Mouse (Mus musculus) heart, adult 2 months (tissue): ENCODE data around the gene Helb. TPM values are rescaled to one million over a fixed set of nuclear protein-coding genes. Genes with fewer than 3 reads are reported as not detected.
"Not testable (repeated sequence)": the region's sequence is repeated elsewhere in the genome, so short reads cannot be mapped to it uniquely, and the experiment has no call there.

Experiments used
- DNase-seq, 2 experiments: peaks; one replicate each; pipeline ENCODE4 v3.0.0; 2021
- H3K27ac ChIP-seq: fragments of 200-600 bp; 2 replicates; pipeline ENCODE4 v1.8.1; 2022
- H3K27me3 ChIP-seq: fragments of 200-500 bp; 2 replicates; pipeline ENCODE4 v1.6.1; 2012; ENCODE audit warnings: mild to moderate bottlenecking, low read length, inconsistent platforms, mixed read lengths; ENCODE audit not compliant: control insufficient read depth, insufficient read depth
- H3K36me3 ChIP-seq: fragments of 200-500 bp; 2 replicates; pipeline ENCODE4 v1.6.1; 2012; ENCODE audit warnings: low read length, inconsistent platforms; ENCODE audit not compliant: control insufficient read depth, insufficient read depth
- H3K4me1 ChIP-seq: fragments of 200-500 bp; 2 replicates; pipeline ENCODE4 v1.6.1; 2011; ENCODE audit warnings: low read length; ENCODE audit not compliant: control insufficient read depth, insufficient read depth
- H3K4me3 ChIP-seq: fragments of 200-600 bp; 2 replicates; pipeline ENCODE4 v1.8.1; 2022
- H3K79me2 ChIP-seq: fragments of 200-500 bp; replicated peaks from 2 replicates; pipeline ENCODE4 v1.6.1; 2012; ENCODE audit warnings: mild to moderate bottlenecking, inconsistent platforms, low read length, moderate library complexity, mixed read lengths; ENCODE audit not compliant: control insufficient read depth, insufficient read depth
- H3K9ac ChIP-seq: fragments of 200-500 bp; 2 replicates; pipeline ENCODE4 v1.6.1; 2012; ENCODE audit warnings: low read depth, mild to moderate bottlenecking, control low read depth, inconsistent platforms, low read length, mixed read lengths
- CTCF ChIP-seq: fragments of 200-600 bp; IDR thresholded peaks from 2 replicates; pipeline ENCODE4 v1.8.1; 2022; ENCODE audit warnings: antibody characterized with exemption, mild to moderate bottlenecking, moderate library complexity
- EP300 ChIP-seq: fragments of 200-500 bp; IDR thresholded peaks from 2 replicates; pipeline ENCODE4 v1.6.1; 2011; ENCODE audit warnings: low read depth, low read length, control low read depth; ENCODE audit not compliant: insufficient read depth
- POLR2A ChIP-seq: fragments of 200-500 bp; IDR thresholded peaks from 2 replicates; pipeline ENCODE4 v1.6.1; 2011; ENCODE audit warnings: mild to moderate bottlenecking, low read depth, low read length, control low read depth; ENCODE audit not compliant: insufficient read depth
- WGBS: fragments of 180-500 bp; shearing (Covaris S2); methylation state at CpG from one replicate; pipeline ENCODE4 v1.1.7; 2018; 5-methylcytosine and 5-hydroxymethylcytosine counted together
- intact Hi-C: fragments of 180-260 bp; cut with DNase I; formaldehyde crosslinking; loops from one replicate; pipeline ENCODE4 v1.15.1; 2025
- polyA plus RNA-seq: library from polyadenylated mRNA; depleted of rRNA; stranded (reverse); fragments of >200 nt; gene quantifications from 2 replicates; pipeline ENCODE4 v1.2.3, GENCODE M21; 2012
- total RNA-seq, 2 experiments: library from RNA; stranded (reverse); gene quantifications; 2 replicates each; pipeline ENCODE4 v1.2.3; 2021

Gene Helb
- total and polyA plus RNA-seq, 3 experiments, result 3.7 to 11.0 (median 7.7) TPM

DNA sequence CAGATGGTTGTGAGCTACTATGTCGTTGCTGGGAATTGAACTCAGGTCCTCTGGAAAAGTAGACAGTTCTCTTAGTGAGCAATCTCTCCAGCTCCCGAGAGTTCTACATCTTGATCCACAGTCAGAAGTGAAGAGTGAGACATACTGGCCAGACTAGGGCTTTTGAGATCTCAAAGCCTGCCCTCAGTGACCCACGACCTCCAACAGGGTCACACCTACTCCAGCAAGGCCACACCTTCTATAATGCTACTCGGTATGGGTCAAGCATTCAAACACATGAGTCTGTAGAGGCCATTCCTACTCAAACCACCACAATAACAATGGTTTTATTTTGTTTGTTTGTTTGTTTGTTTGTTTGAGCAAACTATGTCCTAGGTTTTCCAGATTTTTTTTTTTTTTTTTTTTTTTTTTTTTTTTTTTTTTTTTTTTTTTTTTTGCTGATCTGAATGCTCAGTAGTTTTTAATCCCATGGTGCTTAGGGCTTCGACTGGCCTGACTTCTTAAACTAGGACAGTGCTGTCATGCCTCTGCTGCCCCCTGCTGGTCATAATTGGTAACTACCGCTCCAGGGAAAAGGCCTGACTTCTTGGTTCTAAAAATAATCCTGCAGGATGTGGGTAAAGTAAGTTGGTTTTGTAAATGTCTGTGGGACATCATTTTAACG, 12.1 kb upstream of the Helb start:
- Histone ChIP-seq H3K4me1 (no peaks in the 10 kb centered on the region; the same call in 1 of the 2 replicates), H3K79me2 (no peaks in the 10 kb centered on the region), H3K27ac (no peak overlapping the region), H3K9ac (no peak overlapping the region), H3K4me3 (no peak overlapping the region), H3K36me3 (no peaks in the 10 kb centered on the region), H3K27me3 (peaks cover 2% of the 10 kb centered on the region; the same call in 1 of the 2 replicates)
- peak; percentile 85 for TF ChIP-seq EP300
- TF ChIP-seq POLR2A, result no peak
- TF ChIP-seq CTCF, result peak; percentile 84
- WGBS, result 46% methylated on average over 7 of the region's 7 CpGs
- DNase-seq, result peak; percentile 82 to 88
- intact Hi-C loops, result loop anchor here (1.0 to 5.0 kb wide), 4 partner anchors 61 to 478 kb away; no protein-coding TSS in a partner anchor

DNA sequence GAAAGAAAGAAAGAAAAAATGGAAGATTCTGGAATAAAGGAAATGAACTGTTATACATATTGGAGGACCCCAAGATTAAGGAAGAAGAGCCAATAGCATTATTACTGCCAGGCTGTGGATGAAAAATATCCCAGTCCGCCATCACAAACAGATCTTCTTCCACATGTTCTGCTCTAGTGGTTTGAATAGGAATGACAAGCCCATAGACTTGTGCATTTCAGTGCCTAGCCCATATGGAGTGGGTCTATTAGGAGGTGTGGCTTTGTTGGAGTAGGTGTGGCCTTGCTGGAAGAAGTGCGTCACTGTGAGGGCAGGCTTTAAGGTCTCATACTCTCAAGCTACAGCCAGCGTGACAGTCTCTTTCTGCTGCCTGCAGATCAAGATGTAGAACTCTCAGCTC, 10.9 kb upstream of the Helb start:
- no peak overlapping the region for H3K27ac ChIP-seq
- no peak overlapping the region for H3K9ac ChIP-seq
- H3K4me1 ChIP-seq, result no peaks in the 10 kb centered on the region; the same call in 1 of the 2 replicates
- no peaks in the 10 kb centered on the region for H3K79me2 ChIP-seq
- H3K27me3 ChIP-seq, result peaks cover 2% of the 10 kb centered on the region; the same call in 1 of the 2 replicates
- intact Hi-C loops, result loop anchor here (2.0 kb wide), 1 partner anchor 321 kb away; no protein-coding TSS in a partner anchor
- no peak for DNase-seq
- no peak for TF ChIP-seq CTCF
- TF ChIP-seq EP300, result no peak
- TF ChIP-seq POLR2A, result no peak
- no peak overlapping the region for H3K4me3 ChIP-seq
- WGBS, result 88% methylated on average over 3 of the region's 3 CpGs
- H3K36me3 ChIP-seq, result no peaks in the 10 kb centered on the region

DNA sequence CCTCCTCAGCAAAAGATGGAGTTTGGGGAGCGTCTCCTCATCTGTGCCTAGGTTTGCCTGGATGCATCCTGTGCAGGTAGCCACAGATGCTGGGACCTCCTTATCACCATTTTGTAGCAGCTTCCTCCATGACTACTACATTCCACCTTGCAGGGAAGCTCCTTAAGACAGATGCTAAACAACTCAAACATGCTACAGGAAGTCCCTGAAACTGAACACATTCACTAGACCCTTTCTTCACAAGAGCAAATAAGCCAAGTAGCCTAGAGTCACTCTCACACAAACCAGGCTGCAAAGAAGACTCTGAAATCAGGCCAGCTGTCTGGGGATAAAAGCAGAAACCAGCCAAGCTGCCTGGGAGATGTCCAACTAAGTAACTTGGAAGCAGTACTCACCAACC, 2.5 kb upstream of the Helb start:
- Histone ChIP-seq H3K27me3 (no peaks in the 10 kb centered on the region), H3K79me2 (peaks cover 1% of the 10 kb centered on the region; the same call in 1 of the 2 replicates), H3K9ac (no peak overlapping the region), H3K4me1 (0 out of 2 replicates have a peak, but pooled peaks cover 1% of the 10 kb centered on the region), H3K27ac (no peak overlapping the region), H3K36me3 (no peaks in the 10 kb centered on the region), H3K4me3 (no peak overlapping the region)
- intact Hi-C loops, result no loop called here
- TF ChIP-seq POLR2A (no peak), EP300 (no peak), CTCF (no peak)
- no peak for DNase-seq
- 100% methylated on average over 1 of the region's 1 CpGs for WGBS

DNA sequence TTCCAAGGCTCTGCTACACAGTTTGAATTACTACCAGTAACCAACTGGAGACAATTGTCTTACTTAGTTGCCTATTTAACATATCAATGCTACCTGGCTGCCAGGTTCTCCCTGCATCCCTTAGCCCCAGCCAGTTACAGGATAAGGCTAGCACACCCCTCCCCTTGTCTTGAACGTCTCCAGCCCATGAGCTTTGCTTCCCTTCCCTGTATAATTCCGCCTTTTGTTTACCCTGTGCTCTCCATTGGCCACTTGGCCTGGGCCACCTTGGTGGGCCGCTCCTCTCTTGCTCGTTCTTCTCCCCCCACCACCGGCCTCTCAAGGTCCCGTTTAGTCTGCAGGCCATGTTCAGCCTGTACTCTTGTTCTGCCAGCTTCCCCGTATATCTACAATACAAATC, 1.7 kb upstream of the Helb start:
- whole genome bisulfite sequencing, result 64% methylated on average over 7 of the region's 7 CpGs
- TF ChIP-seq POLR2A, result no peak
- TF ChIP-seq CTCF, result no peak
- TF ChIP-seq EP300, result no peak
- Histone ChIP-seq H3K4me3 (no peak overlapping the region), H3K9ac (no peak overlapping the region), H3K79me2 (peaks cover 1% of the 10 kb centered on the region; the same call in 1 of the 2 replicates), H3K27ac (no peak overlapping the region), H3K4me1 (0 out of 2 replicates have a peak, but pooled peaks cover 1% of the 10 kb centered on the region), H3K27me3 (no peaks in the 10 kb centered on the region), H3K36me3 (no peaks in the 10 kb centered on the region)
- intact Hi-C loops, result no loop called here
- DNase-seq, result no peak

DNA sequence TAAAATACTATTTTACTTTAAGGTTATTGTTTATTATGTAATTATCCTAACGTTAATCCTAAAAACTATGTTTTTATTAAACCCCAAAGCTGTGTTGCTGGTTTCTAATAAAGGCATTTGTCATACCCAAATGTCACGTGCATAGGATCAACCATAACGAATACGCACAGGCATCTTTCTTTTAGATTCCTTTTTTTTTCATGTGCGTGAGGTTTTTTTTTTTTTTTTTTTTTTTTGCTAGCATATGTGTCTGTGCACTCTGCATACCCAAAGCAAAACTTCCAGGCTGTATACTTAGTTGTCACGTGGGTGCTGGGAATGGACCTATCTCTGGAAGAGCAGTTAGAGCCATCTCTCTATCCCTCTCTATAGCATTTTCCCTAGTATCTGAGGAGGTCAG, 1.2 kb upstream of the Helb start:
- Histone ChIP-seq H3K36me3 (no peaks in the 10 kb centered on the region), H3K4me1 (0 out of 2 replicates have a peak, but pooled peaks cover 1% of the 10 kb centered on the region), H3K9ac (no peak overlapping the region), H3K27ac (peak overlapping the region; percentile 93; the same call in 1 of the 2 replicates), H3K4me3 (no peak overlapping the region), H3K79me2 (peaks cover 1% of the 10 kb centered on the region; the same call in 1 of the 2 replicates), H3K27me3 (no peaks in the 10 kb centered on the region)
- intact Hi-C loops, result loop anchor here (2.0 kb wide), 1 partner anchor 83 kb away; no protein-coding TSS in a partner anchor
- no peak for TF ChIP-seq POLR2A
- no peak for TF ChIP-seq EP300
- no peak for TF ChIP-seq CTCF
- 87% methylated on average over 6 of the region's 6 CpGs for WGBS
- no peak for DNase-seq

DNA sequence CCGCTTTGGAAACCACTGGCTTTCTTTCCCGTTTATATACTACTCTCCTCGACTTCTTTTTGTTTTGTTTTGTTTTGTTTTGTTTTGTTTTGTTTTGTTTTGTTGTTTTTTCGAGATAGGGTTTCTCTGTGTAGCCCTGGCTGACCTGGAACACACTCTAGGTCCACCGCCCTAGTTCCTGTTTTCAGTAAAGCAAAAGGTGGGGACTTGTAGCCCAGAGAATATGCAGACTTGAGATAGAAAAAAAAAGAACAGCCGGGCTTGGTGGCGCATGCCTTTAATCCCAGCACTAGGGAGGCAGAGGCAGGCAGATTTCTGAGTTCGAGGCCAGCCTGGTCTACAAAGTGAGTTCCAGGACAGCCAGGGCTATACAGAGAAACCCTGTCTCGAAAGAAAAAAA, 695 bp upstream of the Helb start:
- H3K4me1 ChIP-seq, H3K36me3 ChIP-seq, DNase-seq, H3K27me3 ChIP-seq, H3K9ac ChIP-seq, H3K79me2 ChIP-seq: not testable (repeated sequence)
- Histone ChIP-seq H3K4me3 (peak overlapping the region; percentile 79), H3K27ac (peak overlapping the region; percentile 93)
- intact Hi-C loops, result loop anchor here (2.0 kb wide), 1 partner anchor 83 kb away; no protein-coding TSS in a partner anchor
- WGBS, result 52% methylated on average over 9 of the region's 9 CpGs
